In genomic region chr7:4793248-4793647, GRCm38 (mm10) we compare ENCODE assay signal across 11 mouse cellular contexts. TPM values are rescaled to one million over a fixed set of nuclear protein-coding genes. Genes with fewer than 3 reads are reported as not detected.
DNase-seq lines count a peak whose midpoint lies in the region; ATAC-seq and TF ChIP-seq lines count a peak whose summit lies in the region.
"Not testable (repeated sequence)": the region's sequence is repeated elsewhere in the genome, so short reads cannot be mapped to it uniquely, and the experiment has no call there.
"Had no signal": no experiment of that assay in that cellular context is flagged by ENCODE, and none has a peak within 500 bp of the region (broad histone marks: within the 10 kb centered on the region; RNA-seq: fewer than 3 reads in every experiment).

No protein-coding gene starts in this region.

- not testable (repeated sequence) for H3K4me1 ChIP-seq in ES-E14 (ENCODE audit: control insufficient read depth in 2 of 2, insufficient read depth in 2 of 2, low read length in 2 of 2, poor library complexity in 1 of 2); midbrain, embryonic 14.5 days (ENCODE audit: control insufficient read depth, insufficient read depth, low read length)
- peaks cover 16% of the 10 kb centered on the region for H3K4me1 ChIP-seq in embryonic facial prominence, embryonic 12.5 days
- H3K4me1 ChIP-seq in hindbrain, embryonic 14.5 days (replicated peaks; ENCODE audit: control insufficient read depth, insufficient read depth, low read length), result peaks cover 15% of the 10 kb centered on the region
- peaks cover 49% of the 10 kb centered on the region for H3K4me1 ChIP-seq in liver, embryonic 15.5 days (replicated peaks)

- WGBS in embryonic facial prominence, embryonic 12.5 days, result 1% methylated on average over 31 of the region's 31 CpGs
- WGBS in hindbrain, embryonic 14.5 days, result 1% methylated on average over 31 of the region's 31 CpGs
- WGBS in liver, embryonic 15.5 days (ENCODE audit: insufficient replicate concordance), result under 1% methylated on average over 31 of the region's 31 CpGs
- 1% methylated on average over 31 of the region's 31 CpGs for WGBS in midbrain, embryonic 14.5 days

- peak overlapping the region; percentile 94 for H3K27ac ChIP-seq in ES-E14 (ENCODE audit: insufficient read depth, low read depth, low read length, poor library complexity, severe bottlenecking)
- peak overlapping the region; percentile 93 for H3K27ac ChIP-seq in embryonic facial prominence, embryonic 12.5 days
- peak overlapping the region; percentile 96 for H3K27ac ChIP-seq in gastrocnemius, adult 2 months
- H3K27ac ChIP-seq in hindbrain, embryonic 14.5 days, result peak overlapping the region; percentile 92
- H3K27ac ChIP-seq in liver, embryonic 15.5 days (replicated peaks), result peak overlapping the region; percentile 95
- peak overlapping the region; percentile 89 for H3K27ac ChIP-seq in midbrain, embryonic 14.5 days (replicated peaks; ENCODE audit: low read depth, low read length)

- not testable (repeated sequence) for DNase-seq in ES-E14 (ENCODE audit: low read depth, low spot score); gastrocnemius, adult 2 months; hindbrain, embryonic 14.5 days (ENCODE audit: low spot score); midbrain, embryonic 14.5 days
- DNase-seq in layer of hippocampus, adult 11-12 months (ENCODE audit: low spot score), result peak; percentile 24
- peak; percentile 37 to 43 for DNase-seq in spleen, postnatal 10 days (ENCODE audit: low spot score in 2 of 2)

- in situ Hi-C loops in ES-E14 (cut with MboI; ENCODE audit: low sequenced_read_pairs in 2 of 2, unreplicated experiment in 2 of 2), result not testable (repeated sequence)

- H3K9me3 ChIP-seq in ES-E14 (ENCODE audit: control insufficient read depth, insufficient read depth, low read depth, low read length); embryonic facial prominence, embryonic 12.5 days; hindbrain, embryonic 14.5 days (ENCODE audit: control insufficient read depth, low read length); liver, embryonic 15.5 days (replicated peaks); midbrain, embryonic 14.5 days (ENCODE audit: control insufficient read depth, low read length): not testable (repeated sequence)

- intact Hi-C loops in gastrocnemius, adult 2 months (cut with DNase I), result loop anchor here (2.0 to 10.0 kb wide), 2 partner anchors 20 to 138 kb away; partner anchors contain the start of genes Ppp6r1 and Ube2s

- ATAC-seq in embryonic facial prominence, embryonic 12.5 days (ENCODE audit: insufficient number of reproducible peaks, insufficient read depth, low FRiP score, low TSS enrichment), result 0 out of 2 replicates have a peak, but pooled peaks have one; percentile 1
- not testable (repeated sequence) for ATAC-seq in hindbrain, embryonic 14.5 days (ENCODE audit: low FRiP score)
- ATAC-seq in liver, embryonic 15.5 days (ENCODE audit: insufficient read depth), result peak; percentile 6
- peak; percentile 2; the same call in 1 of the 2 replicates for ATAC-seq in midbrain, embryonic 14.5 days (ENCODE audit: low FRiP score, low TSS enrichment)

- H3K9ac ChIP-seq in ES-E14 (ENCODE audit: insufficient read depth, low read depth, low read length, poor library complexity, severe bottlenecking), result peak overlapping the region; percentile 100
- H3K9ac ChIP-seq in embryonic facial prominence, embryonic 12.5 days, result peak overlapping the region; percentile 92
- H3K9ac ChIP-seq in hindbrain, embryonic 14.5 days, result peak overlapping the region; percentile 96
- H3K9ac ChIP-seq in liver, embryonic 15.5 days, result peak overlapping the region; percentile 95
- H3K9ac ChIP-seq in midbrain, embryonic 14.5 days (replicated peaks; ENCODE audit: low read length), result peak overlapping the region; percentile 80

- H3K4me2 ChIP-seq in embryonic facial prominence, embryonic 12.5 days (replicated peaks), result peak overlapping the region; percentile 93
- peak overlapping the region; percentile 76 for H3K4me2 ChIP-seq in hindbrain, embryonic 14.5 days (replicated peaks)
- H3K4me2 ChIP-seq in liver, embryonic 15.5 days, result peak overlapping the region; percentile 79
- H3K4me2 ChIP-seq in midbrain, embryonic 14.5 days (ENCODE audit: low read length), result peak overlapping the region; percentile 83

- peaks cover 36% of the 10 kb centered on the region for H3K36me3 ChIP-seq in ES-E14 (ENCODE audit: control insufficient read depth, insufficient read depth, low read length, poor library complexity, severe bottlenecking)
- H3K36me3 ChIP-seq in embryonic facial prominence, embryonic 12.5 days, result peaks cover 42% of the 10 kb centered on the region
- peaks cover 44% of the 10 kb centered on the region for H3K36me3 ChIP-seq in hindbrain, embryonic 14.5 days (replicated peaks; ENCODE audit: control insufficient read depth, insufficient read depth)
- H3K36me3 ChIP-seq in liver, embryonic 15.5 days (replicated peaks), result peaks cover 46% of the 10 kb centered on the region
- H3K36me3 ChIP-seq in midbrain, embryonic 14.5 days (ENCODE audit: control insufficient read depth, insufficient read depth, low read length), result peaks cover 40% of the 10 kb centered on the region

- not testable (repeated sequence) for TF ChIP-seq CTCF in gastrocnemius, adult 2 months (IDR thresholded peaks at IDR 0.05)

- peak overlapping the region; percentile 84 to 99 for H3K4me3 ChIP-seq in ES-E14 (ENCODE audit: insufficient read depth in 1 of 2, low read depth in 1 of 2, low read length in 2 of 2, poor library complexity in 1 of 2, severe bottlenecking in 1 of 2)
- H3K4me3 ChIP-seq in embryonic facial prominence, embryonic 12.5 days, result peak overlapping the region; percentile 80
- H3K4me3 ChIP-seq in gastrocnemius, adult 2 months, result peak overlapping the region; percentile 97
- peak overlapping the region; percentile 90 for H3K4me3 ChIP-seq in hindbrain, embryonic 14.5 days (replicated peaks; ENCODE audit: low read length)
- H3K4me3 ChIP-seq in liver, embryonic 15.5 days (replicated peaks), result peak overlapping the region; percentile 96
- peak overlapping the region; percentile 71 for H3K4me3 ChIP-seq in midbrain, embryonic 14.5 days (replicated peaks; ENCODE audit: low read depth, low read length)

- not testable (repeated sequence) for H3K27me3 ChIP-seq in embryonic facial prominence, embryonic 12.5 days; hindbrain, embryonic 14.5 days (ENCODE audit: control insufficient read depth, insufficient read depth, low read length); liver, embryonic 15.5 days; midbrain, embryonic 14.5 days (ENCODE audit: control insufficient read depth, insufficient read depth, low read length)

RNA-seq across cellular contexts. Expression of gene Rpl28, which starts 0.6 kb away (rescaled TPM):
- total RNA-seq in ES-E14 (2012; rRNA removed), result 1,352 and 1,377 TPM in 2 replicates
- 388 and 404 TPM in 2 replicates for polyA plus RNA-seq in embryonic facial prominence, embryonic 12.5 days (2016; fragmentation: Nextera tagmentation; extraction: Ambion mirVana)
- 100 to 1,000 TPM; 483 to 569 TPM for total RNA-seq in gastrocnemius, adult 2 months (2021)
- 175 and 192 TPM in 2 replicates for polyA plus RNA-seq in hindbrain, embryonic 14.5 days (2014; fragmentation: Nextera tagmentation; extraction: Ambion mirVana)
- 169 and 173 TPM in 2 replicates for polyA plus RNA-seq in liver, embryonic 15.5 days (2015; fragmentation: Nextera tagmentation; extraction: Ambion mirVana)
- 149 and 188 TPM in 2 replicates for polyA plus RNA-seq in midbrain, embryonic 14.5 days (2014; fragmentation: Nextera tagmentation; extraction: Ambion mirVana)

RNA-seq across cellular contexts. Expression of gene Tmem238, which starts 3.8 kb away (rescaled TPM):
- total RNA-seq in ES-E14 (2012; rRNA removed), result 13.0 and 27.7 TPM in 2 replicates
- polyA plus RNA-seq in embryonic facial prominence, embryonic 12.5 days (2016; fragmentation: Nextera tagmentation; extraction: Ambion mirVana), result 5.8 and 6.2 TPM in 2 replicates
- 10 to 100 TPM in 1 of 2 experiments, 1 to 10 TPM in 1; 8.0 to 10.6 TPM for total RNA-seq in gastrocnemius, adult 2 months (2021)
- polyA plus RNA-seq in hindbrain, embryonic 14.5 days (2014; fragmentation: Nextera tagmentation; extraction: Ambion mirVana), result 3.2 and 4.1 TPM in 2 replicates
- polyA plus RNA-seq in liver, embryonic 15.5 days (2015; fragmentation: Nextera tagmentation; extraction: Ambion mirVana), result 9.5 and 10.3 TPM in 2 replicates
- polyA plus RNA-seq in midbrain, embryonic 14.5 days (2014; fragmentation: Nextera tagmentation; extraction: Ambion mirVana), result 2.7 and 3.5 TPM in 2 replicates

RNA-seq across cellular contexts. Expression of gene Tmem190, which starts 10.5 kb away (rescaled TPM):
- total RNA-seq in ES-E14 (2012; rRNA removed), result not detected in 2 replicates
- not detected in 2 replicates for polyA plus RNA-seq in embryonic facial prominence, embryonic 12.5 days (2016; fragmentation: Nextera tagmentation; extraction: Ambion mirVana)
- not detected for total RNA-seq in gastrocnemius, adult 2 months (2021)
- polyA plus RNA-seq in hindbrain, embryonic 14.5 days (2014; fragmentation: Nextera tagmentation; extraction: Ambion mirVana), result not detected in 2 replicates
- polyA plus RNA-seq in liver, embryonic 15.5 days (2015; fragmentation: Nextera tagmentation; extraction: Ambion mirVana), result 0.21 TPM in 1 of 2 replicates, not detected in the other
- polyA plus RNA-seq in midbrain, embryonic 14.5 days (2014; fragmentation: Nextera tagmentation; extraction: Ambion mirVana), result not detected in 2 replicates
- total RNA-seq: granulocyte monocyte progenitor cell, adult 5-6 weeks; layer of hippocampus, postnatal 14 days had no signal
- polyA plus RNA-seq: brain, embryonic 14.5 days had no signal

RNA-seq across cellular contexts. Expression of gene Il11, which starts 10.6 kb away (rescaled TPM):
- total RNA-seq in ES-E14 (2012; rRNA removed), result 1.2 and 2.1 TPM in 2 replicates
- 0.10 TPM in 1 of 2 replicates, not detected in the other for polyA plus RNA-seq in embryonic facial prominence, embryonic 12.5 days (2016; fragmentation: Nextera tagmentation; extraction: Ambion mirVana)
- not detected for total RNA-seq in gastrocnemius, adult 2 months (2021)
- polyA plus RNA-seq in hindbrain, embryonic 14.5 days (2014; fragmentation: Nextera tagmentation; extraction: Ambion mirVana), result 0.35 and 0.41 TPM in 2 replicates
- 0.06 TPM in 1 of 2 replicates, not detected in the other for polyA plus RNA-seq in liver, embryonic 15.5 days (2015; fragmentation: Nextera tagmentation; extraction: Ambion mirVana)
- 0.17 and 0.43 TPM in 2 replicates for polyA plus RNA-seq in midbrain, embryonic 14.5 days (2014; fragmentation: Nextera tagmentation; extraction: Ambion mirVana)
- total RNA-seq: granulocyte monocyte progenitor cell, adult 5-6 weeks had no signal

RNA-seq across cellular contexts. Expression of gene Ube2s, which starts 19.1 kb away (rescaled TPM):
- total RNA-seq in ES-E14 (2012; rRNA removed), result 461 and 499 TPM in 2 replicates
- polyA plus RNA-seq in embryonic facial prominence, embryonic 12.5 days (2016; fragmentation: Nextera tagmentation; extraction: Ambion mirVana), result 422 and 452 TPM in 2 replicates
- total RNA-seq in gastrocnemius, adult 2 months (2021), result 10 to 100 TPM; 76.4 to 82.7 TPM
- polyA plus RNA-seq in hindbrain, embryonic 14.5 days (2014; fragmentation: Nextera tagmentation; extraction: Ambion mirVana), result 285 and 293 TPM in 2 replicates
- polyA plus RNA-seq in liver, embryonic 15.5 days (2015; fragmentation: Nextera tagmentation; extraction: Ambion mirVana), result 302 and 318 TPM in 2 replicates
- polyA plus RNA-seq in midbrain, embryonic 14.5 days (2014; fragmentation: Nextera tagmentation; extraction: Ambion mirVana), result 290 and 338 TPM in 2 replicates
